Mouse (Mus musculus) ovary, postnatal 10 days (tissue): ENCODE data around the gene Myh14.
"Not testable (repeated sequence)": the region's sequence is repeated elsewhere in the genome, so short reads cannot be mapped to it uniquely, and the experiment has no call there.

Experiments
- DNase-seq: peaks from one replicate; pipeline ENCODE4 v3.0.0; 2022; ENCODE audit warnings: low spot score

Gene Myh14

GRCm38 (mm10) chr7:44670803-44671202 lies at the start of gene Myh14:
TSS of gene Myh14 (minus strand) at chr7:44670843.
- peak; percentile 60 for DNase-seq

GRCm38 (mm10) chr7:44709881-44710280 lies 39.2 kb upstream of the Myh14 start:
- no peak for DNase-seq

GRCm38 (mm10) chr7:44708574-44708973 lies 37.9 kb upstream of the Myh14 start, which contains the start of gene Izumo2:
TSS of gene Izumo2 (plus strand) at chr7:44708742.
- no peak for DNase-seq

- DNase-seq = not testable (repeated sequence)
Measured at GRCm38 (mm10) chr7:44708093-44708492, 37.5 kb upstream of the Myh14 start.

GRCm38 (mm10) chr7:44707169-44707675 lies 36.6 kb upstream of the Myh14 start:
- DNase-seq = no peak

- no peak for DNase-seq
Measured at GRCm38 (mm10) chr7:44706322-44706721, 35.7 kb upstream of the Myh14 start.

GRCm38 (mm10) chr7:44705086-44705485 lies 34.4 kb upstream of the Myh14 start:
- DNase-seq = no peak

- no peak for DNase-seq
Measured at GRCm38 (mm10) chr7:44704363-44704762, 33.7 kb upstream of the Myh14 start.

- no peak for DNase-seq
Measured at GRCm38 (mm10) chr7:44702985-44703384, 32.3 kb upstream of the Myh14 start.

- DNase-seq = no peak
Measured at GRCm38 (mm10) chr7:44701921-44702320, 31.3 kb upstream of the Myh14 start.

- DNase-seq = no peak
Measured at GRCm38 (mm10) chr7:44697980-44698379, 27.3 kb upstream of the Myh14 start.

GRCm38 (mm10) chr7:44697191-44697710 lies 26.6 kb upstream of the Myh14 start:
- DNase-seq = peak; percentile 20

- DNase-seq = no peak
Measured at GRCm38 (mm10) chr7:44695223-44695622, 24.6 kb upstream of the Myh14 start.

- DNase-seq = no peak
Measured at GRCm38 (mm10) chr7:44693427-44694175, 23.0 kb upstream of the Myh14 start.

- DNase-seq = no peak
Measured at GRCm38 (mm10) chr7:44689331-44689730, 18.7 kb upstream of the Myh14 start.

GRCm38 (mm10) chr7:44688890-44689289 lies 18.2 kb upstream of the Myh14 start:
- no peak for DNase-seq

- no peak for DNase-seq
Measured at GRCm38 (mm10) chr7:44685531-44686402, 15.1 kb upstream of the Myh14 start.

GRCm38 (mm10) chr7:44683656-44684055 lies 13.0 kb upstream of the Myh14 start:
- no peak for DNase-seq

- DNase-seq = no peak
Measured at GRCm38 (mm10) chr7:44676611-44677010, 6.0 kb upstream of the Myh14 start.

- DNase-seq = no peak
Measured at GRCm38 (mm10) chr7:44676126-44676525, 5.5 kb upstream of the Myh14 start.

GRCm38 (mm10) chr7:44675171-44675570 lies 4.5 kb upstream of the Myh14 start:
- no peak for DNase-seq

GRCm38 (mm10) chr7:44674511-44674910 lies 3.9 kb upstream of the Myh14 start:
- DNase-seq = no peak

GRCm38 (mm10) chr7:44672193-44672592 lies 1.6 kb upstream of the Myh14 start:
- no peak for DNase-seq
